Mouse (Mus musculus) E14TG2a.4 (cell line): ENCODE data around the gene Trmo.
A peak's percentile ranks its signal among the peaks of the same experiment; 100 is the strongest.

Experiments used
- CTCF ChIP-seq: conservative IDR thresholded peaks from 2 replicates; pipeline ENCODE4 v1.5.1; 2014; ENCODE audit warnings: low read length
- NANOG ChIP-seq: IDR thresholded peaks from 2 replicates; pipeline ENCODE4 v1.6.1; 2014; ENCODE audit warnings: borderline replicate concordance, low read length, mixed read lengths
- POU5F1 ChIP-seq: IDR thresholded peaks from 2 replicates; pipeline ENCODE4 v1.6.1; 2014; ENCODE audit warnings: low read length, borderline replicate concordance

DNA sequence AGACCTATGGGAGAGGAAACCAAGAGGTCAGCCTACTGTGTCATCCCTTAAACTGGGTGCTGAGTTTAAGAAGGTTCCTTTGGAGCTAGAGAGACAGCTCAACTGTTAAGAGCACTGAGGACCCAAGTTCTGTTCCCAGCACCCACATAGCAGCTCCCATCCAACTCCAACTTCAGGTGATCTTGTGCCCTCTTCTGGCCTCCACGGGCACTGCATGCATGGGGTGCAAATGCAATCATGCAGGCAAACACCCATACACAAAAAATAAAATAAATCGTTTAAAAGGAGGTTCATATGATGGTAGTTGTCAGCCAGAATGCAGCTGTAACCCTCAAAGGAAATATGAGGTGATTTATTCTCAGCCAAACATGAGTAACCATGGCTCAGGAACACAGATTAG is 24.9 kb downstream of the Trmo start:
- TF ChIP-seq CTCF (peak; percentile 69), NANOG (no peak), POU5F1 (no peak)
